Comparison of ENCODE assay signal across 14 mouse cellular contexts in genomic region chr17:12903372-12904333, GRCm38 (mm10). TPM values are rescaled to one million over a fixed set of nuclear protein-coding genes. Genes with fewer than 3 reads are reported as not detected.
A peak's percentile ranks its signal among the peaks of the same experiment; 100 is the strongest.
DNase-seq lines count a peak whose midpoint lies in the region; ATAC-seq and TF ChIP-seq lines count a peak whose summit lies in the region.
"Had no signal": no experiment of that assay in that cellular context is flagged by ENCODE, and none has a peak within 500 bp of the region (broad histone marks: within the 10 kb centered on the region; RNA-seq: fewer than 3 reads in every experiment).

No protein-coding gene starts in this region.

- H3K36me3 ChIP-seq in midbrain, embryonic 11.5 days (ENCODE audit: control insufficient read depth, insufficient read depth, low read length): no peaks in the 10 kb centered on the region; the same call in none of the 2 replicates
- H3K36me3 ChIP-seq in midbrain, postnatal 0 days (ENCODE audit: insufficient read depth, low read length): peaks cover 12% of the 10 kb centered on the region; the same call in 1 of the 2 replicates
- H3K36me3 ChIP-seq in embryonic facial prominence, embryonic 12.5 days: peaks cover 23% of the 10 kb centered on the region
- H3K36me3 ChIP-seq in hindbrain, embryonic 13.5 days: peaks cover 51% of the 10 kb centered on the region
- H3K36me3 ChIP-seq in midbrain, embryonic 13.5 days: peaks cover 46% of the 10 kb centered on the region

- intact Hi-C loops in heart, postnatal 14 days (cut with DNase I): no loop called here
- intact Hi-C loops in left cerebral cortex, postnatal 4 days (cut with DNase I): no loop called here

- H3K4me1 ChIP-seq in midbrain, embryonic 11.5 days (ENCODE audit: control insufficient read depth, insufficient read depth, low read length): peaks cover 8% of the 10 kb centered on the region
- H3K4me1 ChIP-seq in midbrain, postnatal 0 days (ENCODE audit: insufficient read depth, low read length): no peaks in the 10 kb centered on the region
- 0 out of 2 replicates have a peak, but pooled peaks cover 8% of the 10 kb centered on the region for H3K4me1 ChIP-seq in embryonic facial prominence, embryonic 12.5 days
- 0 out of 2 replicates have a peak, but pooled peaks cover 4% of the 10 kb centered on the region for H3K4me1 ChIP-seq in hindbrain, embryonic 13.5 days (replicated peaks)
- peaks cover 9% of the 10 kb centered on the region for H3K4me1 ChIP-seq in midbrain, embryonic 13.5 days (replicated peaks)
- H3K4me1 ChIP-seq: megakaryocyte, embryonic 14.5 days; neural tube, embryonic 15.5 days had no signal

- peak overlapping the region; percentile 3; the same call in 1 of the 2 replicates for H3K9ac ChIP-seq in midbrain, embryonic 11.5 days (ENCODE audit: low read length)
- H3K9ac ChIP-seq in midbrain, postnatal 0 days (replicated peaks; ENCODE audit: low read length, poor library complexity, severe bottlenecking): no peak overlapping the region
- no peak overlapping the region for H3K9ac ChIP-seq in embryonic facial prominence, embryonic 12.5 days
- H3K9ac ChIP-seq in hindbrain, embryonic 13.5 days: peak overlapping the region; percentile 10; the same call in 1 of the 2 replicates
- H3K9ac ChIP-seq in midbrain, embryonic 13.5 days (replicated peaks): no peak overlapping the region
- H3K9ac ChIP-seq: neural tube, embryonic 15.5 days had no signal

- TF ChIP-seq CTCF in midbrain, postnatal 0 days (IDR thresholded peaks at IDR 0.05): no peak

- 18% methylated on average over 11 of the region's 12 CpGs for WGBS in midbrain, embryonic 11.5 days
- 21% methylated on average over 11 of the region's 12 CpGs for WGBS in midbrain, postnatal 0 days
- whole genome bisulfite sequencing in embryonic facial prominence, embryonic 12.5 days: 53% methylated on average over 11 of the region's 12 CpGs
- WGBS in hindbrain, embryonic 13.5 days: 31% methylated on average over 11 of the region's 12 CpGs
- 12% methylated on average over 11 of the region's 12 CpGs for WGBS in midbrain, embryonic 13.5 days

- DNase-seq in midbrain, embryonic 11.5 days (ENCODE audit: low spot score, missing footprints): peak; percentile 87
- DNase-seq in midbrain, postnatal 0 days (ENCODE audit: low spot score): no peak
- DNase-seq in gastrocnemius, adult 8-10 months (ENCODE audit: low spot score in 2 of 2): no peak
- DNase-seq in heart, postnatal 14 days: no peak
- no peak for DNase-seq in left cerebral cortex, postnatal 4 days
- DNase-seq: adrenal gland, postnatal 25 days; cerebellum, adult 9-10 months; kidney, postnatal 25 days had no signal

- no peak overlapping the region for H3K4me2 ChIP-seq in midbrain, embryonic 11.5 days
- no peak overlapping the region for H3K4me2 ChIP-seq in midbrain, postnatal 0 days (ENCODE audit: low read depth, low read length, poor library complexity, severe bottlenecking)
- no peak overlapping the region for H3K4me2 ChIP-seq in embryonic facial prominence, embryonic 12.5 days (replicated peaks)
- no peak overlapping the region for H3K4me2 ChIP-seq in hindbrain, embryonic 13.5 days
- no peak overlapping the region for H3K4me2 ChIP-seq in midbrain, embryonic 13.5 days (replicated peaks)
- H3K4me2 ChIP-seq: neural tube, embryonic 15.5 days had no signal

- no peak overlapping the region for H3K4me3 ChIP-seq in midbrain, embryonic 11.5 days (ENCODE audit: low read depth, low read length)
- no peak overlapping the region for H3K4me3 ChIP-seq in midbrain, postnatal 0 days (ENCODE audit: low read depth, low read length)
- H3K4me3 ChIP-seq in embryonic facial prominence, embryonic 12.5 days: no peak overlapping the region
- H3K4me3 ChIP-seq in hindbrain, embryonic 13.5 days: no peak overlapping the region
- no peak overlapping the region for H3K4me3 ChIP-seq in midbrain, embryonic 13.5 days (replicated peaks)
- H3K4me3 ChIP-seq: megakaryocyte, embryonic 14.5 days; neural tube, embryonic 15.5 days had no signal

- H3K9me3 ChIP-seq in midbrain, embryonic 11.5 days (ENCODE audit: control insufficient read depth, low read length): no peaks in the 10 kb centered on the region
- no peaks in the 10 kb centered on the region for H3K9me3 ChIP-seq in midbrain, postnatal 0 days (ENCODE audit: low read length)
- no peaks in the 10 kb centered on the region for H3K9me3 ChIP-seq in embryonic facial prominence, embryonic 12.5 days
- H3K9me3 ChIP-seq in hindbrain, embryonic 13.5 days: no peaks in the 10 kb centered on the region
- no peaks in the 10 kb centered on the region for H3K9me3 ChIP-seq in midbrain, embryonic 13.5 days
- H3K9me3 ChIP-seq: megakaryocyte, embryonic 14.5 days; neural tube, embryonic 15.5 days had no signal

- peak; percentile 64; the same call in 1 of the 2 replicates for ATAC-seq in midbrain, embryonic 11.5 days (ENCODE audit: low FRiP score)
- ATAC-seq in midbrain, postnatal 0 days (ENCODE audit: low FRiP score): no peak
- ATAC-seq in embryonic facial prominence, embryonic 12.5 days (ENCODE audit: insufficient number of reproducible peaks, insufficient read depth, low FRiP score, low TSS enrichment): peak; percentile 71; the same call in 1 of the 2 replicates
- ATAC-seq in hindbrain, embryonic 13.5 days (ENCODE audit: low FRiP score): no peak
- ATAC-seq in midbrain, embryonic 13.5 days: peak; percentile 74; the same call in 1 of the 2 replicates

- H3K27ac ChIP-seq in midbrain, embryonic 11.5 days (ENCODE audit: low read depth, low read length): peak overlapping the region; percentile 10
- H3K27ac ChIP-seq in midbrain, postnatal 0 days (ENCODE audit: low read depth, low read length): no peak overlapping the region
- H3K27ac ChIP-seq in embryonic facial prominence, embryonic 12.5 days: peak overlapping the region; percentile 64
- H3K27ac ChIP-seq in hindbrain, embryonic 13.5 days: no peak overlapping the region
- H3K27ac ChIP-seq in midbrain, embryonic 13.5 days: peak overlapping the region; percentile 54
- H3K27ac ChIP-seq: neural tube, embryonic 15.5 days had no signal

- no peaks in the 10 kb centered on the region for H3K27me3 ChIP-seq in midbrain, embryonic 11.5 days (ENCODE audit: control insufficient read depth, insufficient read depth, low read length)
- no peaks in the 10 kb centered on the region for H3K27me3 ChIP-seq in midbrain, postnatal 0 days (ENCODE audit: insufficient read depth, low read length)
- no peaks in the 10 kb centered on the region for H3K27me3 ChIP-seq in embryonic facial prominence, embryonic 12.5 days
- no peaks in the 10 kb centered on the region for H3K27me3 ChIP-seq in hindbrain, embryonic 13.5 days
- no peaks in the 10 kb centered on the region for H3K27me3 ChIP-seq in midbrain, embryonic 13.5 days
- H3K27me3 ChIP-seq: CH12.LX; megakaryocyte, embryonic 14.5 days; neural tube, embryonic 15.5 days had no signal

RNA-seq across cellular contexts. Expression of gene Pnldc1, which starts 6.4 kb away (rescaled TPM):
- polyA plus RNA-seq in midbrain, embryonic 11.5 days (2014; fragmentation: Nextera tagmentation; extraction: Ambion mirVana): 1.1 and 1.2 TPM in 2 replicates
- 0.88 and 1.8 TPM in 2 replicates for total RNA-seq in midbrain, postnatal 0 days (2014; rRNA removed)
- 1.1 and 1.3 TPM in 2 replicates for polyA plus RNA-seq in midbrain, postnatal 0 days (2015; fragmentation: Nextera tagmentation; extraction: Ambion mirVana)
- 3.0 and 4.1 TPM in 2 replicates for polyA plus RNA-seq in embryonic facial prominence, embryonic 12.5 days (2016; fragmentation: Nextera tagmentation; extraction: Ambion mirVana)
- 2.0 and 2.2 TPM in 2 replicates for polyA plus RNA-seq in hindbrain, embryonic 13.5 days (2015; fragmentation: Nextera tagmentation; extraction: Ambion mirVana)
- polyA plus RNA-seq in midbrain, embryonic 13.5 days (2015; fragmentation: Nextera tagmentation; extraction: Ambion mirVana): 1.5 and 2.0 TPM in 2 replicates
- total RNA-seq in gastrocnemius, adult 8-10 months (2022): under 1 TPM in 1 of 4 experiments, not detected in 3; 0.92 TPM
- 1 to 10 TPM; 1.1 to 1.2 TPM for total RNA-seq in heart, postnatal 14 days (2021)
- total RNA-seq in left cerebral cortex, postnatal 4 days (2021): 1 to 10 TPM; 2.5 to 3.8 TPM

RNA-seq across cellular contexts. Expression of gene Tcp1, which starts 11.8 kb away (rescaled TPM):
- polyA plus RNA-seq in midbrain, embryonic 11.5 days (2014; fragmentation: Nextera tagmentation; extraction: Ambion mirVana): 542 and 583 TPM in 2 replicates
- 330 and 377 TPM in 2 replicates for total RNA-seq in midbrain, postnatal 0 days (2014; rRNA removed)
- polyA plus RNA-seq in midbrain, postnatal 0 days (2015; fragmentation: Nextera tagmentation; extraction: Ambion mirVana): 330 and 375 TPM in 2 replicates
- 475 and 490 TPM in 2 replicates for polyA plus RNA-seq in embryonic facial prominence, embryonic 12.5 days (2016; fragmentation: Nextera tagmentation; extraction: Ambion mirVana)
- polyA plus RNA-seq in hindbrain, embryonic 13.5 days (2015; fragmentation: Nextera tagmentation; extraction: Ambion mirVana): 406 and 411 TPM in 2 replicates
- polyA plus RNA-seq in midbrain, embryonic 13.5 days (2015; fragmentation: Nextera tagmentation; extraction: Ambion mirVana): 403 and 435 TPM in 2 replicates
- 100 to 1,000 TPM; 172 to 195 (median 176) TPM for total RNA-seq in gastrocnemius, adult 8-10 months (2022)
- 100 to 1,000 TPM; 171 to 198 TPM for total RNA-seq in heart, postnatal 14 days (2021)
- total RNA-seq in left cerebral cortex, postnatal 4 days (2021): 100 to 1,000 TPM; 293 to 304 TPM

RNA-seq across cellular contexts. Expression of gene Mrpl18, which starts 12.5 kb away (rescaled TPM):
- 172 and 176 TPM in 2 replicates for polyA plus RNA-seq in midbrain, embryonic 11.5 days (2014; fragmentation: Nextera tagmentation; extraction: Ambion mirVana)
- 34.0 TPM in 2 replicates for total RNA-seq in midbrain, postnatal 0 days (2014; rRNA removed)
- 111 and 118 TPM in 2 replicates for polyA plus RNA-seq in midbrain, postnatal 0 days (2015; fragmentation: Nextera tagmentation; extraction: Ambion mirVana)
- polyA plus RNA-seq in embryonic facial prominence, embryonic 12.5 days (2016; fragmentation: Nextera tagmentation; extraction: Ambion mirVana): 161 and 171 TPM in 2 replicates
- polyA plus RNA-seq in hindbrain, embryonic 13.5 days (2015; fragmentation: Nextera tagmentation; extraction: Ambion mirVana): 140 and 142 TPM in 2 replicates
- 138 and 145 TPM in 2 replicates for polyA plus RNA-seq in midbrain, embryonic 13.5 days (2015; fragmentation: Nextera tagmentation; extraction: Ambion mirVana)
- 100 to 1,000 TPM; 109 to 116 (median 111) TPM for total RNA-seq in gastrocnemius, adult 8-10 months (2022)
- 100 to 1,000 TPM; 145 to 161 TPM for total RNA-seq in heart, postnatal 14 days (2021)
- 10 to 100 TPM; 52.2 to 54.9 TPM for total RNA-seq in left cerebral cortex, postnatal 4 days (2021)

RNA-seq across cellular contexts. Expression of gene Mrgprh, which starts 27.8 kb away (rescaled TPM):
- not detected in 2 replicates for polyA plus RNA-seq in midbrain, embryonic 11.5 days (2014; fragmentation: Nextera tagmentation; extraction: Ambion mirVana)
- not detected in 2 replicates for total RNA-seq in midbrain, postnatal 0 days (2014; rRNA removed)
- not detected in 2 replicates for polyA plus RNA-seq in midbrain, postnatal 0 days (2015; fragmentation: Nextera tagmentation; extraction: Ambion mirVana)
- polyA plus RNA-seq in embryonic facial prominence, embryonic 12.5 days (2016; fragmentation: Nextera tagmentation; extraction: Ambion mirVana): 0.13 TPM in 1 of 2 replicates, not detected in the other
- not detected in 2 replicates for polyA plus RNA-seq in hindbrain, embryonic 13.5 days (2015; fragmentation: Nextera tagmentation; extraction: Ambion mirVana)
- not detected in 2 replicates for polyA plus RNA-seq in midbrain, embryonic 13.5 days (2015; fragmentation: Nextera tagmentation; extraction: Ambion mirVana)
- 1 to 10 TPM; 3.9 to 5.2 (median 4.9) TPM for total RNA-seq in gastrocnemius, adult 8-10 months (2022)
- total RNA-seq in heart, postnatal 14 days (2021): 1 to 10 TPM; 3.6 to 4.1 TPM
- total RNA-seq in left cerebral cortex, postnatal 4 days (2021): not detected
- total RNA-seq: adrenal gland, postnatal 25 days; CH12.LX had no signal
- polyA plus RNA-seq: neural tube, embryonic 15.5 days had no signal

RNA-seq across cellular contexts. Expression of gene Mas1, which starts 35.7 kb away (rescaled TPM):
- not detected in 2 replicates for polyA plus RNA-seq in midbrain, embryonic 11.5 days (2014; fragmentation: Nextera tagmentation; extraction: Ambion mirVana)
- not detected in 2 replicates for total RNA-seq in midbrain, postnatal 0 days (2014; rRNA removed)
- 0.27 TPM in 1 of 2 replicates, not detected in the other for polyA plus RNA-seq in midbrain, postnatal 0 days (2015; fragmentation: Nextera tagmentation; extraction: Ambion mirVana)
- polyA plus RNA-seq in embryonic facial prominence, embryonic 12.5 days (2016; fragmentation: Nextera tagmentation; extraction: Ambion mirVana): 0.70 and 1.3 TPM in 2 replicates
- polyA plus RNA-seq in hindbrain, embryonic 13.5 days (2015; fragmentation: Nextera tagmentation; extraction: Ambion mirVana): 0.17 and 0.32 TPM in 2 replicates
- polyA plus RNA-seq in midbrain, embryonic 13.5 days (2015; fragmentation: Nextera tagmentation; extraction: Ambion mirVana): not detected in 2 replicates
- under 1 TPM; 0.22 to 0.35 (median 0.28) TPM for total RNA-seq in gastrocnemius, adult 8-10 months (2022)
- total RNA-seq in heart, postnatal 14 days (2021): 1 to 10 TPM in 1 of 2 experiments, under 1 TPM in 1; 0.48 to 1.1 TPM
- 1 to 10 TPM; 3.4 to 9.2 TPM for total RNA-seq in left cerebral cortex, postnatal 4 days (2021)
- total RNA-seq: adrenal gland, postnatal 25 days; CH12.LX had no signal

Comparison
In these comparisons a context has a peak if more than half of its experiments do, and no peak if none do; other contexts are left out.
1. ATAC-seq: peak in midbrain, embryonic 11.5 days (single experiment), embryonic facial prominence, embryonic 12.5 days (single experiment) and midbrain, embryonic 13.5 days (single experiment); none in midbrain, postnatal 0 days (single experiment) and hindbrain, embryonic 13.5 days (single experiment).
2. H3K27ac ChIP-seq: peak in midbrain, embryonic 11.5 days (single experiment), embryonic facial prominence, embryonic 12.5 days (single experiment) and midbrain, embryonic 13.5 days (single experiment); none in midbrain, postnatal 0 days (single experiment) and hindbrain, embryonic 13.5 days (single experiment).
3. H3K9ac ChIP-seq: peak in midbrain, embryonic 11.5 days (single experiment) and hindbrain, embryonic 13.5 days (single experiment); none in midbrain, postnatal 0 days (single experiment), embryonic facial prominence, embryonic 12.5 days (single experiment) and midbrain, embryonic 13.5 days (single experiment).